Mouse (Mus musculus) lung, adult 2 months (tissue): ENCODE data around the gene Nans. TPM values are rescaled to one million over a fixed set of nuclear protein-coding genes. Genes with fewer than 3 reads are reported as not detected.

Experiments
- DNase-seq: peaks from one replicate; pipeline ENCODE4 v3.0.0; 2022
- H3K4me1 ChIP-seq: fragments of 200-500 bp; 2 replicates; pipeline ENCODE4 v1.6.1; 2011; ENCODE audit warnings: low read length; ENCODE audit not compliant: control insufficient read depth, insufficient read depth
- H3K4me3 ChIP-seq: fragments of 200-500 bp; replicated peaks from 2 replicates; pipeline ENCODE3; 2011; ENCODE audit warnings: low read depth, mild to moderate bottlenecking, control low read depth, low read length; ENCODE audit errors: extremely low read depth
- CTCF ChIP-seq: fragments of 200-500 bp; IDR thresholded peaks from 2 replicates; pipeline ENCODE4 v1.5.1; 2011; ENCODE audit warnings: mild to moderate bottlenecking, low read length, control low read depth; ENCODE audit not compliant: insufficient read depth
- POLR2A ChIP-seq: fragments of 200-500 bp; IDR thresholded peaks from 2 replicates; pipeline ENCODE4 v1.6.1; 2011; ENCODE audit warnings: low read depth, mild to moderate bottlenecking, control low read depth, low read length, borderline replicate concordance; ENCODE audit errors: extremely low read depth
- WGBS: fragments of 180-500 bp; shearing (Covaris S2); methylation state at CpG from one replicate; pipeline ENCODE4 v1.1.7; 2018; 5-methylcytosine and 5-hydroxymethylcytosine counted together
- polyA plus RNA-seq: library from polyadenylated mRNA; depleted of rRNA; stranded (reverse); fragments of >200 nt; gene quantifications from 2 replicates; pipeline ENCODE4 v1.2.3, GENCODE M21; 2012

Nans gene
- polyA plus RNA-seq, 1 experiment, result 21.6 TPM

GRCm38 (mm10) chr4:46527558-46527926 lies 38.5 kb downstream of the Nans start:
- WGBS, result 3% methylated on average over 7 of the region's 7 CpGs
- peak; percentile 41 for DNase-seq
- peak overlapping the region; percentile 50 for H3K4me3 ChIP-seq

GRCm38 (mm10) chr4:46529722-46530121 lies 40.7 kb downstream of the Nans start:
- Histone ChIP-seq H3K4me1 (peaks cover 4% of the 10 kb centered on the region), H3K4me3 (no peak overlapping the region)
- DNase-seq, result no peak
- TF ChIP-seq POLR2A (no peak), CTCF (no peak)
- WGBS, result 63% methylated on average over 7 of the region's 7 CpGs

More at GRCm38 (mm10) chr4:46527558-46527926, 38.5 kb downstream of the Nans start:
- TF ChIP-seq POLR2A (peak; percentile 67; the same call in 1 of the 2 replicates), CTCF (no peak)
- peaks cover 4% of the 10 kb centered on the region for H3K4me1 ChIP-seq

- WGBS, result 74% methylated on average over 2 of the region's 2 CpGs
- Histone ChIP-seq H3K4me1 (no peaks in the 10 kb centered on the region), H3K4me3 (no peak overlapping the region)
- no peak for DNase-seq
- no peak for TF ChIP-seq CTCF
- no peak for TF ChIP-seq POLR2A
These were observed 43.5 kb downstream of the Nans start for GRCm38 (mm10) chr4:46532511-46532910.

- Histone ChIP-seq H3K4me3 (no peak overlapping the region), H3K4me1 (no peaks in the 10 kb centered on the region)
- 81% methylated on average over 7 of the region's 7 CpGs for WGBS
- DNase-seq, result no peak
- TF ChIP-seq POLR2A (no peak), CTCF (no peak)
These were observed 43.9 kb downstream of the Nans start for GRCm38 (mm10) chr4:46532926-46533325.

- TF ChIP-seq POLR2A, result peak; percentile 22; the same call in 1 of the 2 replicates
- no peak for TF ChIP-seq CTCF
- H3K4me3 ChIP-seq, result peak overlapping the region; percentile 3
- no peak for DNase-seq
- WGBS, result 13% methylated on average over 29 of the region's 29 CpGs
- no peaks in the 10 kb centered on the region for H3K4me1 ChIP-seq
These were observed 45.1 kb downstream of the Nans start for GRCm38 (mm10) chr4:46533934-46534720.

GRCm38 (mm10) chr4:46535094-46535830 lies 46.2 kb downstream of the Nans start:
- H3K4me3 ChIP-seq, result peak overlapping the region; percentile 63
- peak; percentile 18 for DNase-seq
- 7% methylated on average over 16 of the region's 16 CpGs for WGBS
- TF ChIP-seq POLR2A (0 out of 2 replicates have a peak, but pooled peaks have one; percentile 17), CTCF (no peak)
- H3K4me1 ChIP-seq, result no peaks in the 10 kb centered on the region

GRCm38 (mm10) chr4:46535840-46536361 lies 46.9 kb downstream of the Nans start, which contains the start of gene Trim14:
Gene Trim14 (minus strand): TSS chr4:46536141.
- peak within 1 kb of the TSS; percentile 63 for H3K4me3 ChIP-seq
- H3K4me1 ChIP-seq, result no peaks in the 10 kb centered on the region
- peak; percentile 59 for DNase-seq
- WGBS, result under 1% methylated on average over 44 of the region's 46 CpGs
- peak; percentile 59; the same call in 1 of the 2 replicates for TF ChIP-seq POLR2A
- peak; percentile 60 for TF ChIP-seq CTCF

- TF ChIP-seq POLR2A (no peak), CTCF (no peak)
These were observed 50.1 kb downstream of the Nans start for GRCm38 (mm10) chr4:46539167-46539566.

GRCm38 (mm10) chr4:46541707-46542106 lies 52.7 kb downstream of the Nans start:
- TF ChIP-seq CTCF, result no peak
- TF ChIP-seq POLR2A, result no peak
- no peaks in the 10 kb centered on the region for H3K4me1 ChIP-seq
- no peak for DNase-seq
- H3K4me3 ChIP-seq, result no peak overlapping the region
- WGBS, result 59% methylated on average over 9 of the region's 9 CpGs

More at GRCm38 (mm10) chr4:46539167-46539566, 50.1 kb downstream of the Nans start:
- no peak overlapping the region for H3K4me3 ChIP-seq
- 58% methylated on average over 9 of the region's 9 CpGs for WGBS
- no peak for DNase-seq
- H3K4me1 ChIP-seq, result no peaks in the 10 kb centered on the region
